Mouse (Mus musculus): ENCODE measurements around the gene Hyou1.
"Not testable (repeated sequence)": the region's sequence is repeated elsewhere in the genome, so short reads cannot be mapped to it uniquely, and the experiment has no call there.

Hyou1 gene

GRCm38 (mm10) chr9:44352337-44352736 is 27.0 kb upstream of the Hyou1 start:
- DNase-seq: no peak

GRCm38 (mm10) chr9:44353142-44353541 is 26.1 kb upstream of the Hyou1 start:
- no peak for DNase-seq

GRCm38 (mm10) chr9:44357207-44357606 is 22.1 kb upstream of the Hyou1 start:
- DNase-seq: no peak

GRCm38 (mm10) chr9:44361190-44361917 is 17.9 kb upstream of the Hyou1 start, which contains the start of gene Vps11:
Gene Vps11, minus strand, starts transcription at chr9:44361670.
- peak; percentile 93 for DNase-seq

- not testable (repeated sequence) for DNase-seq
These were observed 17.4 kb upstream of the Hyou1 start for GRCm38 (mm10) chr9:44361931-44362330.

GRCm38 (mm10) chr9:44364480-44364879 is 14.8 kb upstream of the Hyou1 start:
- no peak for DNase-seq

GRCm38 (mm10) chr9:44373386-44373785 is 5.9 kb upstream of the Hyou1 start:
- DNase-seq: no peak

GRCm38 (mm10) chr9:44376141-44376540 is 3.1 kb upstream of the Hyou1 start:
- DNase-seq: no peak

GRCm38 (mm10) chr9:44377335-44377734 is 2.0 kb upstream of the Hyou1 start:
- not testable (repeated sequence) for DNase-seq

- no peak for DNase-seq
These were observed 1.0 kb upstream of the Hyou1 start for GRCm38 (mm10) chr9:44378153-44378730.

- DNase-seq: no peak
These were observed 572 bp downstream of the Hyou1 start for GRCm38 (mm10) chr9:44379862-44380261.

- DNase-seq: no peak
These were observed 5.3 kb downstream of the Hyou1 start for GRCm38 (mm10) chr9:44384596-44384995.

GRCm38 (mm10) chr9:44387221-44387620 is 7.9 kb downstream of the Hyou1 start:
- no peak for DNase-seq

- DNase-seq: peak; percentile 54
These were observed 10.0 kb downstream of the Hyou1 start for GRCm38 (mm10) chr9:44389273-44389672.

- peak; percentile 58 for DNase-seq
These were observed 12.2 kb downstream of the Hyou1 start for GRCm38 (mm10) chr9:44391466-44391865.

- peak; percentile 96 for DNase-seq
These were observed 17.6 kb downstream of the Hyou1 start, which contains the start of gene Slc37a4 for GRCm38 (mm10) chr9:44396684-44397411. Gene Slc37a4, plus strand, starts transcription at chr9:44396852.

GRCm38 (mm10) chr9:44398087-44398486 is 18.8 kb downstream of the Hyou1 start:
- DNase-seq: no peak

- DNase-seq: no peak
These were observed 19.3 kb downstream of the Hyou1 start for GRCm38 (mm10) chr9:44398551-44398950.

GRCm38 (mm10) chr9:44399114-44399794 is 20.0 kb downstream of the Hyou1 start:
- DNase-seq: no peak

- no peak for DNase-seq
These were observed 20.5 kb downstream of the Hyou1 start for GRCm38 (mm10) chr9:44399795-44400114.

GRCm38 (mm10) chr9:44401081-44401480 is 21.8 kb downstream of the Hyou1 start:
- no peak for DNase-seq

GRCm38 (mm10) chr9:44405011-44405410 is 25.7 kb downstream of the Hyou1 start:
- no peak for DNase-seq

Data from right cerebral cortex, adult 18-20 months (tissue).